Mouse (Mus musculus) Muller cell, postnatal 12 days (primary cell): ENCODE results near the gene Gstm3.
A peak's percentile ranks its signal among the peaks of the same experiment; 100 is the strongest.
"Not testable (repeated sequence)": the region's sequence is repeated elsewhere in the genome, so short reads cannot be mapped to it uniquely, and the experiment has no call there.

Source experiments
- DNase-seq: peaks from one replicate; pipeline ENCODE4 v3.0.0-alpha.2; 2015; ENCODE audit errors: inconsistent ontology term

Gene Gstm3

GRCm38 (mm10) chr3:107968724-107969395 lies at the start of gene Gstm3:
Gstm3 (minus strand) TSS chr3:107969283.
- DNase-seq: no peak

- DNase-seq: no peak
These were observed 49.2 kb upstream of the Gstm3 start for GRCm38 (mm10) chr3:108018190-108018820.

- peak; percentile 99 for DNase-seq
These were observed 48.5 kb upstream of the Gstm3 start, which contains the start of gene Gstm1 for GRCm38 (mm10) chr3:108017473-108018189. Gstm1 (minus strand) TSS chr3:108017973.

- not testable (repeated sequence) for DNase-seq
These were observed 47.4 kb upstream of the Gstm3 start for GRCm38 (mm10) chr3:108016468-108016867.

GRCm38 (mm10) chr3:108014974-108015346 lies 45.9 kb upstream of the Gstm3 start:
- no peak for DNase-seq

- no peak for DNase-seq
These were observed 45.3 kb upstream of the Gstm3 start for GRCm38 (mm10) chr3:108014098-108014973.

- DNase-seq: peak; percentile 88
These were observed 44.3 kb upstream of the Gstm3 start for GRCm38 (mm10) chr3:108013331-108013871.

DNA sequence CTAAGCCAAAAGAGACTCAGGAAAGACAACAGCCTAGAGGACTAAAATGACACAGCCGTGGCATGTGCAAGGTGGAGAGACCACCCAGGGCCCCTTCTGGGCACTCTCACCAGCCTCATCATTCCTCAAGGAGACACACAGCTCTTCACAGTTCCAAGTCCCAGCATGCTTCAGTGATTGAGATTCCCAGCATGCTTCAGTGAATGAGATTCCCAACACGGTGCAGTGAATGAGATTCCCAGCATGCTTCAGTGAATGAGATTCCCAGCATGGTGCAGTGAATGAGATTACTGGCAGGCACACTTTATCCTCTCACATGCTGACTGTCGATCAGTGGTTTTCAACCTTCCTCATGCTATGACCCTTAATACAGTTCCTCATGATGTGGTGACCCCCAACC lies 42.5 kb upstream of the Gstm3 start:
- DNase-seq: peak; percentile 73

GRCm38 (mm10) chr3:108010286-108010685 lies 41.2 kb upstream of the Gstm3 start:
- peak; percentile 77 for DNase-seq

GRCm38 (mm10) chr3:108002021-108002420 lies 32.9 kb upstream of the Gstm3 start:
- no peak for DNase-seq

GRCm38 (mm10) chr3:107999491-107999890 lies 30.4 kb upstream of the Gstm3 start:
- DNase-seq: no peak

GRCm38 (mm10) chr3:107998591-107998990 lies 29.5 kb upstream of the Gstm3 start:
- DNase-seq: no peak

DNA sequence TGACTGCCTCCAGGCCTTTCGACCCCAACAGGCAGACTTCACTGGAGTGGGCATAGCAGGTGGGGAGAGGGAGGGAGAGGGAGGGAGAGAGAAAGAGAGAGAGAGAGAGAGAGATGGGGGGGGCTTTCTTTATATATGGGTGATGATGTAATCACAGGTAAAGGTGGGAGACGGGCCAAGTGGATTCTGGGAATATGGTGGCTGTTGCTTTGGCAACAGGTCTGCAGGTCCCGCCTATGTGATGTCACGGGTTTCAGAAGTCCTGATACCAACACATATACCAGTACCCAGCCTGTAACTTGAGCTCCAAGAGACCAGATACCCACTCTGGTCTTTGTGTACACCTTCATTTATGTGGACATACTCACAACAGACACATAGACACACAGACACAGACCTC lies 27.5 kb upstream of the Gstm3 start:
- no peak for DNase-seq

DNA sequence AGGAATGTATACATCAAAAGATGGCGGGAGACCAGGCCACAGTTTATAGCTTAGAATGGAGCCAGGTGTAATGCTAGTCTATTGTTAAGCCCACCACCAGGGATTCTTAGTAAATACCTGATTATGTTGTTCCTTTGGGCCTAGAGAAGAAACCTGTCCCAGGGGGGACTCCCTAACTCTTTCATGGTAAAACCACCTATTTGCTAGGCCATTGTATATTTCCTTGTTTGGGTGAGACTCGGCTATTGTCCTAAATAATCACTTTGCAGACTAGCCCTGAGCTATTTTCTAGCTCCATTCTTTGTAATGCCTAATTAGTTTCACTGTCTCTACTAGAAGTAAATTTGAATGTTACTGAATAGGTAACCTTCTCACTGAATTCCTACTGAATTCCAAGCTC lies 26.9 kb upstream of the Gstm3 start:
- not testable (repeated sequence) for DNase-seq

- DNase-seq: peak; percentile 37
These were observed 17.0 kb upstream of the Gstm3 start, which contains the start of gene Gstm2 for GRCm38 (mm10) chr3:107986041-107986562. Gstm2 (minus strand) TSS chr3:107986453.

DNA sequence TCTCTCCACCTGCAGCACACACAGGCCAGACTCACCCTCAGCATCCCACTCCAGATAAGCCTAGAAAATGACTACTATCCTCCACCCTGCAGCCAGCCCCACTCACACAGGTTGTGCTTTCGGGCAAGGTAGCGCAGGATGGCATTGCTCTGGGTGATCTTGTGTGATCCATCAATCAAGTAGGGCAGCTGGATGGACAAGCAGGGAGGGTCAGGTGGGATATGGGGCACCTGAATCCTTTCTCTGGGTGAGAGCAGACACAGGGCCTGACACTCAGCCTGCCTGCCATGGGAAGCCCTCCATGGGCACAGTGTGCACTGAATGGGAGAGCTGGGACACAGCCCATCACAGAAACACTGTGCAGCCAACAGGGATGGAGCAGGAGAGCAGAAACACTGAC lies 16.1 kb upstream of the Gstm3 start:
- DNase-seq: not testable (repeated sequence)

DNA sequence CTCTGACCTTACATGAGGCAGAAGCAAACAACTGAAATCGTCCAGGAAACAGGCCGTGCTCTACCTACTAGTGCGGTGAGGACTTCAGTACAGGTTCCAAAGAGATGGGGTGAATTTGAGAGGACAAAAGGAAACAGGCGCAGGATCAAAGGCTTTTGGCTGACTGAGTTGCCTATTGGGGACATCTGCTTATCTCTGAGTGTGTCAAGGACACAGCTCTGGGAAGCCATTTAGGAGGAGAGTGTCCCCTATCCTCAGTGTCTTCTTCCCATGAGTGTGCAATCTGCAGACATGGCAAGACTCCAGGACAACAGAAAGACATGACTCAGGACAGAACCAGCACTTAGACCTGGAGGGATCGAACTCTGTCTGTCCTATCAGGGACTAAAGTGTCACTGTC lies 15.4 kb upstream of the Gstm3 start:
- DNase-seq: no peak

- no peak for DNase-seq
These were observed 14.7 kb upstream of the Gstm3 start for GRCm38 (mm10) chr3:107983771-107984170.

GRCm38 (mm10) chr3:107982726-107983125 lies 13.6 kb upstream of the Gstm3 start:
- no peak for DNase-seq

DNA sequence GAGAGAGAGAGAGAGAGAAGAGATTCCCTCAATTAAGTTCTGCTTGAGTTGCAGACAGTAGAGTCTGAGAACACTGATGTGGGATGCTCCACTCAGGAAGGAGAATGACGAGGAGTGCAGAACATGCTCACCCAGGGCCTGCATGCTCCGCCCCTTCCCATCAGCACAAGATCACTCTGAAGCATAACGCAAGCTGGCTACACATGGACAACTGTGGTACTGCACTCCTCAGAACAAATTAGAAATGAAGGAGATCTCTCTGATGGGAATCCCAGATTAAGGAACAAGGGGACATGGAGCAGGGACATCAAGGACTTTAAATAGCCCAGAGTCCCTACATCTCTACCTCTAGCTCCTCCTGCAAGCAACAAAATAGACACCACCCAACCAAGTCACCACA lies 12.2 kb upstream of the Gstm3 start:
- DNase-seq: no peak

DNA sequence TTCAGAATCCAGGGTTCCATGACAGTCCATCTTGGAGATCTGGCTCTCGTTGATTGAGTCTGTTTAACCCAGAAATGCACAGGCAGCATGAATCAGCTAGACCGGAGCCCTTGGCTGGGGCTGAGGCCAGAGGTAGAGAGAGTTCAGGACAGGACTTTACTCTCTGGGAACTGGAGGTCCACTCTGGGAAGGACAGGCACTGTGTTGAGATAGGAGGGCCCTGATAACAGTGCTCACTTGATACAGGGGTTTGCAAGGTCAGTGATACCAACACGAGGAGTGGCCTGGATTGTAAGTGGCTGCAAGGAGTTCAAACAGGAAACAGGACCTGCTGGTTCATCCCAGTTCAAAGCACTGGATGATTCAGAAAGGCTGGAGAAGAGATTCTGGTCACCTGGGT lies 8.6 kb upstream of the Gstm3 start:
- DNase-seq: no peak
